Mouse (Mus musculus): ENCODE data around the gene Slc1a2. TPM values are rescaled to one million over a fixed set of nuclear protein-coding genes. Genes with fewer than 3 reads are reported as not detected.

Slc1a2 gene
- total and polyA plus RNA-seq, 3 experiments: 0.05 TPM; not detected in 2

GRCm38 (mm10) chr2:102659521-102659830 lies 1.0 kb downstream of the Slc1a2 start:
- no peak overlapping the region for H3K4me3 ChIP-seq (ENCODE audit: low read depth, low read length)
- peaks cover 22% of the 10 kb centered on the region for H3K27me3 ChIP-seq (ENCODE audit: insufficient read depth, low read length)
- DNase-seq (ENCODE audit: low spot score) (no peak), ATAC-seq (ENCODE audit: extremely low read depth, insufficient number of reproducible peaks, low FRiP score, poor library complexity, severe bottlenecking) (no peak)
- H3K4me1 ChIP-seq (ENCODE audit: insufficient read depth, low read depth, low read length): no peaks in the 10 kb centered on the region
- H3K9me3 ChIP-seq (replicated peaks): 0 out of 2 replicates have a peak, but pooled peaks cover 4% of the 10 kb centered on the region
- no peaks in the 10 kb centered on the region for H3K36me3 ChIP-seq (replicated peaks)
- TF ChIP-seq TAL1 (conservative IDR thresholded peaks at IDR 0.05; ENCODE audit: low read depth, low read length) (no peak), POLR2AphosphoS5 (IDR thresholded peaks at IDR 0.05; ENCODE audit: insufficient replicate concordance, low read depth, low read length) (no peak), GATA1 (IDR thresholded peaks at IDR 0.05; ENCODE audit: borderline replicate concordance, low read length) (no peak), GATA2 (IDR thresholded peaks at IDR 0.05; ENCODE audit: borderline replicate concordance, low read depth, low read length) (no peak), CTCF (IDR thresholded peaks at IDR 0.05; ENCODE audit: low read depth, low read length) (no peak)

DNA sequence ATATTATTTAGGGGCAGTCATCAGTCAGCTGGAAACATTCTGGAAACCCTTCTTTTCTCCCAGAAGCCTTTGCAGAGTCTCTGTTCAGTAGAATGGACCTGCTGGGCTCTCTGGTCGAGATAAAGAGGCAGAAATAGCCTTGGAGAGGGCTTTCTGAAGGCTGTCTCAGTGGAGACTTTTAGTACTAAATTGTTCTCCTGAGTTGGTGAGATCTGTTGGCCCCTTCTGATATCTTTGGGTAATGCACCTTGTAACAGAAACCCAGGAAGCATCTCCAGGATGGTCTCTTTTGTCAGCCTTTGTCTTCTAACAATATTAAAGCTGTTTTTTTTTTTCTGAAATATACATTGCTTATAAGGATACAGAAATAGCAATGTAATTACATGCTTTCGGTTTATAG lies 2.6 kb downstream of the Slc1a2 start:
- 0 out of 2 replicates have a peak, but pooled peaks cover 4% of the 10 kb centered on the region for H3K9me3 ChIP-seq (replicated peaks)
- no peak overlapping the region for H3K4me3 ChIP-seq (ENCODE audit: low read depth, low read length)
- DNase-seq (ENCODE audit: low spot score): no peak
- no peak for TF ChIP-seq TAL1 (conservative IDR thresholded peaks at IDR 0.05; ENCODE audit: low read depth, low read length)
- no peak for TF ChIP-seq GATA1 (IDR thresholded peaks at IDR 0.05; ENCODE audit: borderline replicate concordance, low read length)
- TF ChIP-seq POLR2AphosphoS5 (IDR thresholded peaks at IDR 0.05; ENCODE audit: insufficient replicate concordance, low read depth, low read length): no peak
- TF ChIP-seq CTCF (IDR thresholded peaks at IDR 0.05; ENCODE audit: low read depth, low read length): no peak
- no peak for TF ChIP-seq GATA2 (IDR thresholded peaks at IDR 0.05; ENCODE audit: borderline replicate concordance, low read depth, low read length)
- H3K4me1 ChIP-seq (ENCODE audit: insufficient read depth, low read depth, low read length): no peaks in the 10 kb centered on the region
- H3K27me3 ChIP-seq (ENCODE audit: insufficient read depth, low read length): peaks cover 22% of the 10 kb centered on the region
- ATAC-seq (ENCODE audit: extremely low read depth, insufficient number of reproducible peaks, low FRiP score, poor library complexity, severe bottlenecking): no peak
- no peaks in the 10 kb centered on the region for H3K36me3 ChIP-seq (replicated peaks)

DNA sequence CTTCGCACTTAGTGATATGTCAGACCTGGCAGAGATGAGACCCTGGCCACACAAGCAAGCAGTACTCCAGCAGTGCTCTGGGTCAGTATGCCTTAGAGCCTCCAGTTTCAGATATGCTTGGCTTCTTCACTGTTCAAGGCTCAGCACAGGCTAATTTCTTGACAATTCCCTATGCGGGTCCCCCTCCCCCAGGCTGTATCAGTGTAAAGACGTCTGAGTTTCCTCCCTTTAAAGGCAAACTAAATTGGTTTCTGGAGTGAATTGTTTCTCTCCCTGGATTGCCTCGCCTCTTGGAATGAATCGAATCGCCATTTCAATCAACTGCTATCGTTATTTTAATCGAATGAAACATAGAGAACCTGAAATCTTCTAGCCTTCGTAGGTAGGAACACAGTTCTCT lies 4.5 kb downstream of the Slc1a2 start:
- Histone ChIP-seq H3K27me3 (ENCODE audit: insufficient read depth, low read length) (peaks cover 20% of the 10 kb centered on the region), H3K4me3 (ENCODE audit: low read depth, low read length) (no peak overlapping the region), H3K36me3 (replicated peaks) (no peaks in the 10 kb centered on the region), H3K4me1 (ENCODE audit: insufficient read depth, low read depth, low read length) (no peaks in the 10 kb centered on the region), H3K9me3 (replicated peaks) (0 out of 2 replicates have a peak, but pooled peaks cover 4% of the 10 kb centered on the region)
- ATAC-seq (ENCODE audit: extremely low read depth, insufficient number of reproducible peaks, low FRiP score, poor library complexity, severe bottlenecking) (no peak), DNase-seq (ENCODE audit: low spot score) (no peak)
- TF ChIP-seq POLR2AphosphoS5 (IDR thresholded peaks at IDR 0.05; ENCODE audit: insufficient replicate concordance, low read depth, low read length) (no peak), TAL1 (conservative IDR thresholded peaks at IDR 0.05; ENCODE audit: low read depth, low read length) (no peak), CTCF (IDR thresholded peaks at IDR 0.05; ENCODE audit: low read depth, low read length) (no peak), GATA1 (IDR thresholded peaks at IDR 0.05; ENCODE audit: borderline replicate concordance, low read length) (no peak), GATA2 (IDR thresholded peaks at IDR 0.05; ENCODE audit: borderline replicate concordance, low read depth, low read length) (no peak)

DNA sequence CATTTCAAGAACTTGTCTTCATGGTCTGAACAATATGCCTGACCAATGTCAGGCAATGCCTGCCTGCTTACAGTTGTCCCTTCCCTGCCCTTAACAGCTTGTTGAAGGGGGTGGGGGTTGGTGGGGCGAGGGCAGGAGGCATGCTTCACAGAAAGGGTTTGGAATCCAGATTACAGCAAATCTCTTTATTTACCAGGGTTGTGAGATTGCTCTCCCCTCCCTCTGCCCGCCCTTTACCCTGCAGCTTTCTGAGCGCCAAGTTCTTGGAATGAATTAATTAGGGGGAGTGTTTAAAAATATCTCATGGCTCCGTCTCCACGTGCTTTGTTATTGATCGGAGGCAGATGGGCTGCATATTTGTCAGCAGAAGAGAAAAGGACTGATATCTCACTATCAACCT lies 4.9 kb downstream of the Slc1a2 start:
- no peak for DNase-seq (ENCODE audit: low spot score)
- TF ChIP-seq GATA2 (IDR thresholded peaks at IDR 0.05; ENCODE audit: borderline replicate concordance, low read depth, low read length): no peak
- TF ChIP-seq TAL1 (conservative IDR thresholded peaks at IDR 0.05; ENCODE audit: low read depth, low read length): no peak
- TF ChIP-seq CTCF (IDR thresholded peaks at IDR 0.05; ENCODE audit: low read depth, low read length): no peak
- TF ChIP-seq GATA1 (IDR thresholded peaks at IDR 0.05; ENCODE audit: borderline replicate concordance, low read length): no peak
- TF ChIP-seq POLR2AphosphoS5 (IDR thresholded peaks at IDR 0.05; ENCODE audit: insufficient replicate concordance, low read depth, low read length): no peak

GRCm38 (mm10) chr2:102663865-102664264 lies 5.4 kb downstream of the Slc1a2 start:
- H3K27me3 ChIP-seq (ENCODE audit: insufficient read depth, low read length): peaks cover 19% of the 10 kb centered on the region
- no peaks in the 10 kb centered on the region for H3K36me3 ChIP-seq (replicated peaks)
- TF ChIP-seq GATA2 (IDR thresholded peaks at IDR 0.05; ENCODE audit: borderline replicate concordance, low read depth, low read length) (no peak), POLR2AphosphoS5 (IDR thresholded peaks at IDR 0.05; ENCODE audit: insufficient replicate concordance, low read depth, low read length) (no peak), GATA1 (IDR thresholded peaks at IDR 0.05; ENCODE audit: borderline replicate concordance, low read length) (no peak), TAL1 (conservative IDR thresholded peaks at IDR 0.05; ENCODE audit: low read depth, low read length) (no peak), CTCF (IDR thresholded peaks at IDR 0.05; ENCODE audit: low read depth, low read length) (no peak)
- ATAC-seq (ENCODE audit: extremely low read depth, insufficient number of reproducible peaks, low FRiP score, poor library complexity, severe bottlenecking) (no peak), DNase-seq (ENCODE audit: low spot score) (no peak)
- H3K4me1 ChIP-seq (ENCODE audit: insufficient read depth, low read depth, low read length): no peaks in the 10 kb centered on the region
- H3K4me3 ChIP-seq (ENCODE audit: low read depth, low read length): no peak overlapping the region
- H3K9me3 ChIP-seq (replicated peaks): 0 out of 2 replicates have a peak, but pooled peaks cover under 1% of the 10 kb centered on the region

More for the DNA sequence above, 4.9 kb downstream of the Slc1a2 start:
- Histone ChIP-seq H3K9me3 (replicated peaks) (0 out of 2 replicates have a peak, but pooled peaks cover 4% of the 10 kb centered on the region), H3K27me3 (ENCODE audit: insufficient read depth, low read length) (peaks cover 19% of the 10 kb centered on the region), H3K4me3 (ENCODE audit: low read depth, low read length) (no peak overlapping the region), H3K36me3 (replicated peaks) (no peaks in the 10 kb centered on the region), H3K4me1 (ENCODE audit: insufficient read depth, low read depth, low read length) (no peaks in the 10 kb centered on the region)
- no peak for ATAC-seq (ENCODE audit: extremely low read depth, insufficient number of reproducible peaks, low FRiP score, poor library complexity, severe bottlenecking)

DNA sequence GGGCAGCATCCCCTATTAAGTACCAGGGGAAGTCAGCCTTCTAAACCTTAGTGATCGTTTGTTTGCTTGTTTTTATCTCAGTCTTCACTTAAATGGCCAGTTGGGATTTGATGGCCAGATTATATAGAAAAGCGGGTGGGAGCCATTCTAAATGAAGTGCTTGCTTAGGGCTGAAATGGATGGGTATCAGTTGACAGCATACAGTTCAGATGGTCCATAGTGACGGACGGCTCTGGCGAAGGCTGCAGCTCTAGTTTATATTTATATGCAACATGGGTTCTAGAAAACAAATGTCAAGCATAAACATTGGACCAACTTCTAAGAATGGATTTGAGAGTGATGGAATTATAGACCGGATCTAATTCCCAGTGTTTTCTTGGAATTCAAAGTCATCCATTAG lies 9.5 kb downstream of the Slc1a2 start:
- DNase-seq (ENCODE audit: low spot score) (no peak), ATAC-seq (ENCODE audit: extremely low read depth, insufficient number of reproducible peaks, low FRiP score, poor library complexity, severe bottlenecking) (no peak)
- TF ChIP-seq TAL1 (conservative IDR thresholded peaks at IDR 0.05; ENCODE audit: low read depth, low read length): no peak
- no peak for TF ChIP-seq GATA1 (IDR thresholded peaks at IDR 0.05; ENCODE audit: borderline replicate concordance, low read length)
- no peak for TF ChIP-seq GATA2 (IDR thresholded peaks at IDR 0.05; ENCODE audit: borderline replicate concordance, low read depth, low read length)
- no peak for TF ChIP-seq CTCF (IDR thresholded peaks at IDR 0.05; ENCODE audit: low read depth, low read length)

More for the DNA sequence above, 9.5 kb downstream of the Slc1a2 start:
- no peaks in the 10 kb centered on the region for H3K4me1 ChIP-seq (ENCODE audit: insufficient read depth, low read depth, low read length)
- H3K27me3 ChIP-seq (ENCODE audit: insufficient read depth, low read length): peaks cover 18% of the 10 kb centered on the region; the same call in 1 of the 2 replicates
- no peaks in the 10 kb centered on the region for H3K9me3 ChIP-seq (replicated peaks)
- H3K36me3 ChIP-seq (replicated peaks): no peaks in the 10 kb centered on the region
- H3K4me3 ChIP-seq (ENCODE audit: low read depth, low read length): no peak overlapping the region
